Mouse (Mus musculus): ENCODE results near the gene Sorcs1.

Gene Sorcs1

GRCm38 (mm10) chr19:50418962-50419720 is 259.3 kb downstream of the Sorcs1 start:
- DNase-seq (ENCODE audit: low spot score), result no peak

DNA sequence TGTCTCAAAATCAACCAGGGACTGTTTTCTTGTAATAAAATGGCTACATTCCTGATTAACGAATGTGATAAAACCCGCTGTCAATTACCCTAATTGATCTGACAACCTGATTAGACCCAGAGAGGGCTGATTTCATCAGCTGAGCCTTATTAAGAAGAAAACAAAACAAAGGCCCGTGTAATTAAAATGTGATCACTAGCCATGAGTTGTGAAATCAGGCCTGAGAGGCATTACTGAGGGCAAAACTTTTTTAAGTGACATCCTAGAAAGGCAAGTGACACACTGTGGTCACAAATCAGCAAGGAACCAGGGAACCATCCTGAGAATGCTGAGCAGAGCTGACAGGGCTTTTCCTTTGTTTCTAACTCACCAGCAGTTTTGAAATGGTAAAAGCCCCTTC is 267.9 kb downstream of the Sorcs1 start:
- DNase-seq (ENCODE audit: low spot score), result no peak

- DNase-seq (ENCODE audit: low spot score), result no peak
Measured at GRCm38 (mm10) chr19:50398341-50398740, 280.1 kb downstream of the Sorcs1 start.

GRCm38 (mm10) chr19:50395731-50396130 is 282.7 kb downstream of the Sorcs1 start:
- DNase-seq (ENCODE audit: low spot score), result peak; percentile 5

- no peak for DNase-seq (ENCODE audit: low spot score)
Measured at GRCm38 (mm10) chr19:50394101-50394500, 284.3 kb downstream of the Sorcs1 start.

DNA sequence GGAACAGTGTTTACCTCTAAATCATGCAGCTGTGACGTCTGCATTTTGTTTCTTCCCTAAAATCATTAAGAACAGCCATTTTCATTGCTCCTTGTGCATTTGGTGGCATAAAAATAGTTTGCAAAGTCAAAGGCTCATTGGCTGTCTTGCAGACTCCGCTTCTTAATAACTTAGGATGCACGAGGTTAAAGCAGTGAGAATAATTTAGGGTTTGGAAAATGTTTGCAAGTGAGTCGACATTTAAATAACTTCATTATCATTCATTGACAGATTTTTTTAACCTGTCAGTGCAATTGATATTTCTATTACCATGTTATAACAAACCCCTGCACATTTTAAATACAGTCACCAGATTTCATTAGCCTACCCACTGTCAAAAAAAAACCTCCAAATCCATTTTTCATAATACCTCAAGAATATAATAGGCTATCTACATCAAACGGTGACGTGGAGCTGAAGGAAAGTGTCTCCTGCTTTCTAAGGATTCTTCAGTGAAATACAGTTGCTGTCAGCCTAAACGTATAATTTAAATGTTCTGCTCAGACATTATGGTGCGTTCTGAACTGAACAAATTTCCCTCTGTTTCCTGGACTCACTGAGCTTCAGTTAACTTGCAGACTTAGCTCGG is 288.4 kb downstream of the Sorcs1 start:
- DNase-seq (ENCODE audit: low spot score), result no peak

GRCm38 (mm10) chr19:50378901-50379300 is 299.5 kb downstream of the Sorcs1 start:
- no peak for DNase-seq (ENCODE audit: low spot score)

DNA sequence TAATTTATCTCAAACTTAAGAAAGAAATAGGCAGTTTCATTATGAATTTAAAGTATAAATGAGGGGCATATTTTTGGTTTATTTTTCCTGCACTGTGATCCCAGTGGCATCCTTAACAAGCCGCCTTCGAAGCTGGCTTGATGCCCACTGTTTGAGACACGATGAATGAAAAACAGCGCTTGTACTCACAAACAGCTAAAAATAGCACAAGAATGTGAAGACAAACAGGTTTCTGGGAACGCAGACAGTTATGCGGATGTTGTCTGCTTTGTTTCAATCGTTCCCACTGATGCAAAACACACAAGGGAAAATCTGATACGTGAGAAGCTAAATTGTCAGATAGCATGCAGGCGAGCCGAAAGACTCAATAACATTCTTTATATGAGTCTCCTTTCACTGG is 303.7 kb downstream of the Sorcs1 start:
- DNase-seq (ENCODE audit: low spot score), result no peak

DNA sequence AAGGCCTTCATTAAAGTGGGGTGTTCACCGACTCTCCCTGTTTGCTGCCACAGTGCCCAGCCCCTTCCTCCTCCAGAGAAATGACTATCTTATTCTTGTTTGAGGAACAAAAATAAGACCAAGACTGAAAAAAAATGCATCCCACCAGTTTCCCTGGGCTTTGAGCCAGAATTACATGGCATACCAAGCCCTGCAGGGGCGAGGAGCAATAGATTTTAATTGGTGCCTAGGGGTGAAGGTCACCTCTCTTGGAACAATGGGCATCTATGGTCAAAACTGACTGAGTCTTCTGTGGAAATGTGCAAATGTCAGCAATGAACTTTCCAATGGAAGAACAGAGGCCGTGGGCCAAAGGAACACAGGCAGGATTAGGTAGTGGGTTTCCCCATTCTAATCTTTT is 312.0 kb downstream of the Sorcs1 start:
- DNase-seq (ENCODE audit: low spot score), result no peak

DNA sequence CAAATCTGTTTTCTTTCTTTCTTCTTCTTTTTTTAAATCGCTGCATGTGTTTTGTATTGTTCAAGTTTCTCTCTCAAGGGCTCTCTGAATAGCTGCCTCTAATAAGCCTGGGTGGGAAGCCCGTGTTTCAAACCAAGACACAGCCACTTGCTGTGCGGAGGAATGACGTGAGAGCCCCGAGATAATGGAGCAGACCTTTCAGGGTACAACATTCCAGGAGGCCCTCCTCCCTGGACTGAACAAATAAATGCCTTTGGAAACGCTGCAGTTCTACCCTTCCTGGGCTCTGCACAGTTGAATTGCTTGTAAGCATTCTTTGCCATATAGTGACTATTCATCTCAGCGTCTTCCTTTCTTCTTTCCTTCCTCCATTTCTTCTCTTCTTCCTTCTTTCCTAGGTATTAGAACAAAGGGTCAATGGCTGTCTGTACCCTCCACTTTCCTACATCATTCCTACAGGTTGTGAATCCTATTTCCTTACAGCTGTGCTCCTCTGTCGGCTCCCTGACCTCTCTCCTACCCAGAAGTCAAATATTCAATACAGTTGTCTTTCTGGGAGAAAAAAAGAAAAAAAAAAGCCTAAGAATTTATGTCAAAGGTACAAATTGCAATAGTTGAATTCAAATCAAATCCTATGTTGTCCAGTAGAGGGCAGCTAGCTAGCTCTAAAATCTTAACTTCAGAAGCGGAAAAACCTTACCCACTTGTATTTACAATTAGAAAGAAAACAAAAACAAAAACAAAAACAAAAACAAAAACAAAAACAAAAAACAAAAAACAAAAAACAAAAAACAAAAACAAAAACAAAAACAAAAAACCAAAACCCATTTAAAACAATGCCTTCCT is 315.6 kb downstream of the Sorcs1 start:
- DNase-seq (ENCODE audit: low spot score), result no peak

- no peak for DNase-seq (ENCODE audit: low spot score)
Measured at GRCm38 (mm10) chr19:50358561-50358960, 319.9 kb downstream of the Sorcs1 start.

GRCm38 (mm10) chr19:50339211-50339610 is 339.2 kb downstream of the Sorcs1 start:
- no peak for DNase-seq (ENCODE audit: low spot score)

DNA sequence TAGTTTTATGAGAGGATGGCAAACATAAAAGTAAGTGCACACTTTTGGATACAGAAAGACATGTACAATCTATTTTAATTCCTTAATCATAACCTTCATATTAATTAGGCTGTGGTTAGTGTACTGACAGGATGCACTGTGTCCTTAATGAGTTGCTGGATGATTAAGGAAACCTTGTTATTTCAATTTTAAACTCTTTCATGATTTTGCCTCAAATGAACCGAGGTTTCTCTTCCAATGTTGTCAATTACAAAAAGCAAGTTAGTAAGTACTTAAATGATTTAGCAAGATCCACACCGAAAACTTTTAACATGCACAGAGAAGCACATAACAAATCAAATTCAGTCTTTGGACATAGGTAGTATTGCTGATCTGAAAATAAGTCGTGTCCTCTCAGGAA is 341.7 kb downstream of the Sorcs1 start:
- no peak for DNase-seq (ENCODE audit: low spot score)

- no peak for DNase-seq (ENCODE audit: low spot score)
Measured at GRCm38 (mm10) chr19:50331136-50331535, 347.3 kb downstream of the Sorcs1 start.

DNA sequence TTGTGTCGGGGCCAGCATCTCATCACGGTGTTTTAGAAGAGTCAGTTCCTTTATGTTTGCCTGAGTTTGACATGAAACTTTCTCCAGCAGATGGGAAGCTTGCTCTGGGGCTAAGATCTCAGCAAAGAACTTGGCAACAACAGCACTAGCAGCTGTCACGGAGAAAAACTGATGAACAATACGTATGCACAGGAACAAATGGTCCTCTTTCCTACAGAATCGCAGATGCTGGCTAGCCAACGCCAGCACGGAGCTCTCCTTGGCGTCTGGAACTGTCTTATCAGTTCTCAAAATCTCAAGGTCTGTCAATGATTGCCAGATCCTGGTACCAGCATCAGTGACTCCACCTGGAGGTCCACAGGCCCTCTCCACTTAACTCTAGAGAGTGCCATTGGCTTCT is 350.6 kb downstream of the Sorcs1 start:
- DNase-seq (ENCODE audit: low spot score), result no peak

DNA sequence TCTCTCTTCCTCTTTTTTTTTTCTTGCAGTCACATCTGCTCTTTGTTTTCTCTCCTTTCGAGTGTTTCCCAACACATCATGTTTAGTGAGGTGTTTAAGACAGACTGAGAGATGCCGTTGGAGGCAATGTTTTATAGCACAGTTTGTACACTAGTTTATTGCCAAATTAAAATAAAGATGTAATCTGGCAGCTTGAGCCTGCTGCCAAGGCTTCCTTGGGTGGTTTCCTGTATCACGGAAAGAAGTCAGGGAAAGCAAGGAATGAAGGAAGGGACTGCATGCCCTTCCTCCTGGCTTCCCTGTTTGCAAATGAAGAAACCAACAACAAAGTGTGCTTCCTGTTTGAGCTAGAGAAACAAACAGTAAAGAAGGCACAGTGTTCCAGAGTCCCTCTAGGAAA is 352.3 kb downstream of the Sorcs1 start:
- no peak for DNase-seq (ENCODE audit: low spot score)

- DNase-seq (ENCODE audit: low spot score), result no peak
Measured at GRCm38 (mm10) chr19:50325686-50326085, 352.8 kb downstream of the Sorcs1 start.

DNA sequence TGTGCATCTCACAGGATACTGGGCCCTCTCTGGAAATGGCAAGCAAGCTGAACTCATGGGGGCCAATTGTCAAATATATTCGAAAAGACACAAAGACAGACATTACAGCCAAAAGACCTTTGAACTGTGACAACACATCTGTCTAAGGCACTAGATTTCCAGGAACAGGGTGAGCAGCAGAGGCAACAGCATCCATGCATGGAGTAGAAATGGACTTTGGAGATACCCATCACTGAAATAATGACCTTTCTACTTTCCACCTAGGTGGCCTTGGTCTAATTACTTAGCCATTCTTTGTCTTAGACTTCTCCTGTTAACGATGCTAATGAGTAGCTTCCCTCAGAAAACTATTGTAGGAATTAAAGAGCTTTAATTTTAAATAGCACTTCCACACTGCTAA is 371.4 kb downstream of the Sorcs1 start:
- DNase-seq (ENCODE audit: low spot score), result no peak

- no peak for DNase-seq (ENCODE audit: low spot score)
Measured at GRCm38 (mm10) chr19:50294205-50294604, 384.2 kb downstream of the Sorcs1 start.

GRCm38 (mm10) chr19:50264450-50264849 is 414.0 kb downstream of the Sorcs1 start:
- no peak for DNase-seq (ENCODE audit: low spot score)

- peak; percentile 31 for DNase-seq (ENCODE audit: low spot score)
Measured at GRCm38 (mm10) chr19:50258718-50259413, 419.6 kb downstream of the Sorcs1 start.

GRCm38 (mm10) chr19:50220476-50220875 is 458.0 kb downstream of the Sorcs1 start:
- no peak for DNase-seq (ENCODE audit: low spot score)

Measured in testis, postnatal 14 days (tissue).